Mouse (Mus musculus) heart, embryonic 14.5 days (tissue): ENCODE measurements around the gene Uxs1. TPM values are rescaled to one million over a fixed set of nuclear protein-coding genes. Genes with fewer than 3 reads are reported as not detected.

ENCODE experiments used
- ATAC-seq: fragments of 200-750 bp; cut with Nextera tagmentation; 2 replicates; pipeline ENCODE4 v1.8.0; 2017; ENCODE audit warnings: low read depth, moderate TSS enrichment; ENCODE audit not compliant: insufficient number of reproducible peaks, insufficient read depth, low FRiP score
- H3K27ac ChIP-seq, 2 experiments: fragments of 200-500 bp in 1 of 2; fragments of 300-500 bp in 1 of 2; sonication (generic) in 1 of 2; replicated peaks in 1 of 2; 2 replicates each; pipeline ENCODE4 v1.5.1; 2012 to 2014; ENCODE audit warnings: low read depth in 2 of 2, low read length in 2 of 2, control low read depth in 1 of 2, mild to moderate bottlenecking in 1 of 2, mixed read lengths in 1 of 2; ENCODE audit not compliant: control insufficient read depth in 1 of 2, insufficient read depth in 1 of 2
- H3K27me3 ChIP-seq: fragments of 300-500 bp; sonication (generic); 2 replicates; pipeline ENCODE4 v1.6.1; 2014; ENCODE audit warnings: mild to moderate bottlenecking, low read length, control low read depth; ENCODE audit not compliant: control insufficient read depth, insufficient read depth
- H3K36me3 ChIP-seq: fragments of 300-500 bp; sonication (generic); 2 replicates; pipeline ENCODE4 v1.6.1; 2014; ENCODE audit warnings: mild to moderate bottlenecking, control low read depth, low read length, mixed read lengths; ENCODE audit not compliant: control insufficient read depth, insufficient read depth
- H3K4me1 ChIP-seq, 2 experiments: fragments of 200-500 bp in 1 of 2; fragments of 300-500 bp in 1 of 2; sonication (generic) in 1 of 2; 2 replicates each; pipeline ENCODE4 v1.6.1; 2012 to 2014; ENCODE audit warnings: low read length in 2 of 2, control low read depth in 1 of 2, mixed read lengths in 1 of 2; ENCODE audit not compliant: control insufficient read depth in 2 of 2, insufficient read depth in 2 of 2
- H3K4me2 ChIP-seq: fragments of 300-500 bp; sonication (generic); 2 replicates; pipeline ENCODE4 v1.6.1; 2014; ENCODE audit warnings: mild to moderate bottlenecking, low read length
- H3K4me3 ChIP-seq, 2 experiments: fragments of 200-500 bp in 1 of 2; fragments of 300-500 bp in 1 of 2; sonication (generic) in 1 of 2; 2 replicates each; pipeline ENCODE4 v1.5.1; 2012 to 2014; ENCODE audit warnings: low read length in 2 of 2, mild to moderate bottlenecking in 2 of 2, control low read depth in 1 of 2, low read depth in 1 of 2, moderate library complexity in 1 of 2; ENCODE audit not compliant: control insufficient read depth in 1 of 2, insufficient read depth in 1 of 2
- H3K9ac ChIP-seq: fragments of 300-500 bp; sonication (generic); 2 replicates; pipeline ENCODE4 v1.6.1; 2014; ENCODE audit warnings: mild to moderate bottlenecking, low read length
- H3K9me3 ChIP-seq: fragments of 300-500 bp; sonication (generic); 2 replicates; pipeline ENCODE4 v1.6.1; 2016; ENCODE audit warnings: low read length, control low read depth; ENCODE audit not compliant: control insufficient read depth
- WGBS: fragments of 180-500 bp; shearing (Covaris S2); extraction: QIAGEN DNeasy Blood & Tissue Kit; methylation state at CpG from one replicate; pipeline ENCODE4 v1.1.7; 2014; 5-methylcytosine and 5-hydroxymethylcytosine counted together
- polyA plus RNA-seq: library from polyadenylated mRNA; unstranded; fragments of >200 nt; fragmentation: Nextera tagmentation; extraction: Ambion mirVana; gene quantifications from 2 replicates; pipeline ENCODE4 v1.2.1, GENCODE M21; 2014

Gene Uxs1
- polyA plus RNA-seq, 1 experiment from 2014 or later = 11.3 TPM

GRCm38 (mm10) chr1:43732100-43732499 is 95.5 kb downstream of the Uxs1 start:
- Histone ChIP-seq H3K4me2 (no peak overlapping the region), H3K9ac (no peak overlapping the region), H3K27ac (no peak overlapping the region), H3K36me3 (no peaks in the 10 kb centered on the region), H3K4me1 (peaks cover 4 to 6% of the 10 kb centered on the region in 2 experiments; a peak in 3 of 4 replicates), H3K27me3 (no peaks in the 10 kb centered on the region), H3K9me3 (peaks cover 3% of the 10 kb centered on the region; the same call in 1 of the 2 replicates), H3K4me3 (no peak overlapping the region)
- WGBS = 79% methylated on average over 4 of the region's 4 CpGs
- ATAC-seq = no peak

DNA sequence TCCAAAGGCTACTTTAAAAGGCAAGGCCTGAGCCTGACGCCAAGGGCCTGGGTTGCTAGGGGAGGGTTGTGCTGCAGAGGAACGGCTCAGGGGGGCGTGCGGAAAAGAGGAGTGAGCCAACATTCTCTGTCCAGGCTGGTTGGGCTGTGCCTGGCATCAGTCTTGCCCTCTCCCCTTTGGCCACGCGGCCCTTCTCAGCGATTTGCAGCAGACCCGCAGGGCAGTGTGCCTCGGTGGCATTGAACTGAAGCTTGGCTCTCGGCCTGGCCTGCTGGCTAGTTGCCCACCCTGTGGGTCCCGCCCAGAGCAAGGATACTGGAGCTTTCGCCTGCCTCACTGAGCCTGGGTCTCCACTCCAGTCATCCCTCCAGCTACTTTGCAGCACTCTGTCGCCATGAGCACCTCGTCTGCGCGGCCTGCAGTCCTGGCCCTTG is 97.1 kb downstream of the Uxs1 start, which contains the start of gene 1500015O10Rik:
Gene 1500015O10Rik (plus strand): TSS at position 112 of the 434 bp plus-strand sequence.
- H3K36me3 ChIP-seq = no peaks in the 10 kb centered on the region
- peak within 1 kb of the TSS in 1 of 2 experiments; percentile 8; a peak in 2 of 4 replicates for H3K27ac ChIP-seq
- no peaks in the 10 kb centered on the region for H3K27me3 ChIP-seq
- peak within 1 kb of the TSS; percentile 1; the same call in 1 of the 2 replicates for H3K9ac ChIP-seq
- H3K4me2 ChIP-seq = peak within 1 kb of the TSS; percentile 42
- peaks cover 4 to 6% of the 10 kb centered on the region in 2 experiments; a peak in 3 of 4 replicates for H3K4me1 ChIP-seq
- no peak within 1 kb of the TSS for H3K4me3 ChIP-seq
- ATAC-seq = peak; percentile 64
- H3K9me3 ChIP-seq = peaks cover 3% of the 10 kb centered on the region; the same call in 1 of the 2 replicates
- 41% methylated on average over 16 of the region's 16 CpGs for WGBS

GRCm38 (mm10) chr1:43722459-43722858 is 105.1 kb downstream of the Uxs1 start:
- no peak for ATAC-seq
- 38% methylated on average over 1 of the region's 1 CpGs for WGBS

GRCm38 (mm10) chr1:43718793-43719192 is 108.8 kb downstream of the Uxs1 start:
- peaks cover 0 to 10% of the 10 kb centered on the region in 2 experiments; a peak in 3 of 4 replicates for H3K4me1 ChIP-seq
- WGBS = 63% methylated on average over 2 of the region's 2 CpGs
- no peaks in the 10 kb centered on the region for H3K9me3 ChIP-seq
- no peaks in the 10 kb centered on the region for H3K27me3 ChIP-seq
- H3K4me2 ChIP-seq = no peak overlapping the region
- H3K4me3 ChIP-seq = no peak overlapping the region
- no peaks in the 10 kb centered on the region for H3K36me3 ChIP-seq
- no peak overlapping the region for H3K9ac ChIP-seq
- no peak overlapping the region for H3K27ac ChIP-seq
- ATAC-seq = no peak

More at GRCm38 (mm10) chr1:43722459-43722858, 105.1 kb downstream of the Uxs1 start:
- no peaks in the 10 kb centered on the region for H3K9me3 ChIP-seq
- H3K4me2 ChIP-seq = no peak overlapping the region
- H3K36me3 ChIP-seq = no peaks in the 10 kb centered on the region
- H3K4me3 ChIP-seq = no peak overlapping the region
- no peaks in the 10 kb centered on the region for H3K4me1 ChIP-seq
- no peaks in the 10 kb centered on the region for H3K27me3 ChIP-seq
- no peak overlapping the region for H3K9ac ChIP-seq
- H3K27ac ChIP-seq = no peak overlapping the region

- ATAC-seq = no peak
- no peak overlapping the region for H3K9ac ChIP-seq
- no peaks in the 10 kb centered on the region for H3K36me3 ChIP-seq
- no peaks in the 10 kb centered on the region for H3K9me3 ChIP-seq
- H3K27ac ChIP-seq = no peak overlapping the region
- WGBS = 73% methylated on average over 7 of the region's 7 CpGs
- no peak overlapping the region for H3K4me3 ChIP-seq
- no peak overlapping the region for H3K4me2 ChIP-seq
- H3K4me1 ChIP-seq = peaks cover 0 to 10% of the 10 kb centered on the region in 2 experiments; a peak in 3 of 4 replicates
- no peaks in the 10 kb centered on the region for H3K27me3 ChIP-seq
Observed at GRCm38 (mm10) chr1:43717967-43718366, 109.6 kb downstream of the Uxs1 start.

- H3K9ac ChIP-seq = no peak overlapping the region
- no peak overlapping the region for H3K4me2 ChIP-seq
- H3K9me3 ChIP-seq = no peaks in the 10 kb centered on the region
- no peak overlapping the region for H3K4me3 ChIP-seq
- ATAC-seq = no peak
- H3K27ac ChIP-seq = peak overlapping the region in 1 of 2 experiments; percentile 33; a peak in 2 of 4 replicates
- H3K36me3 ChIP-seq = no peaks in the 10 kb centered on the region
- H3K27me3 ChIP-seq = no peaks in the 10 kb centered on the region
- peaks cover 0 to 10% of the 10 kb centered on the region in 2 experiments; a peak in 3 of 4 replicates for H3K4me1 ChIP-seq
- 71% methylated on average over 2 of the region's 2 CpGs for WGBS
Observed at GRCm38 (mm10) chr1:43714841-43715240, 112.8 kb downstream of the Uxs1 start.

DNA sequence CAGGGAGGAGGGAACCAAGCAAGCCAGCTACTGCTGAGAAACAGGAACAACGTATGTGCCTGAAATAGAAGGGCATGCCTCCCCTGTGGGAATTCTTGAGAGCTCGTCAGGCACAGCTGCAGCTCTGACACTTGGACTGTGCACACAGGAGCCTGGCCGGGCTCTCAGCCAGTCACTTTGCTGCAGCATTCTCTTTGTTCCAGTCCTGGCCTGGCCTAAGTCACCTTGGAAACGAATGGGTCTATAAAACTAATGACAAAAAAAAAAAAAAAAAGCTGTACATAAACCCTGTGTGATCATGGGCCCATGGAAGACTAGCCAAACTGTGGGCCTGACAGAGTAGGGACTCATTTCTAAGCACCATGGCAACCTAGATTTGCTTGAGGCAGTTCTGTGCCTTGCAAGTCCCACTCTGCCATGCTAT is 129.0 kb downstream of the Uxs1 start:
- Histone ChIP-seq H3K27me3 (no peaks in the 10 kb centered on the region), H3K4me3 (no peak overlapping the region), H3K36me3 (no peaks in the 10 kb centered on the region), H3K4me2 (peak overlapping the region; percentile 49), H3K27ac (peak overlapping the region; percentile 90 to 95), H3K9ac (no peak overlapping the region), H3K9me3 (no peaks in the 10 kb centered on the region), H3K4me1 (peaks cover 12 to 27% of the 10 kb centered on the region in 2 experiments)
- peak; percentile 87 for ATAC-seq
- WGBS = 5% methylated on average over 4 of the region's 4 CpGs
